ENCODE assay signal across 10 mouse cellular contexts in the genomic region with DNA sequence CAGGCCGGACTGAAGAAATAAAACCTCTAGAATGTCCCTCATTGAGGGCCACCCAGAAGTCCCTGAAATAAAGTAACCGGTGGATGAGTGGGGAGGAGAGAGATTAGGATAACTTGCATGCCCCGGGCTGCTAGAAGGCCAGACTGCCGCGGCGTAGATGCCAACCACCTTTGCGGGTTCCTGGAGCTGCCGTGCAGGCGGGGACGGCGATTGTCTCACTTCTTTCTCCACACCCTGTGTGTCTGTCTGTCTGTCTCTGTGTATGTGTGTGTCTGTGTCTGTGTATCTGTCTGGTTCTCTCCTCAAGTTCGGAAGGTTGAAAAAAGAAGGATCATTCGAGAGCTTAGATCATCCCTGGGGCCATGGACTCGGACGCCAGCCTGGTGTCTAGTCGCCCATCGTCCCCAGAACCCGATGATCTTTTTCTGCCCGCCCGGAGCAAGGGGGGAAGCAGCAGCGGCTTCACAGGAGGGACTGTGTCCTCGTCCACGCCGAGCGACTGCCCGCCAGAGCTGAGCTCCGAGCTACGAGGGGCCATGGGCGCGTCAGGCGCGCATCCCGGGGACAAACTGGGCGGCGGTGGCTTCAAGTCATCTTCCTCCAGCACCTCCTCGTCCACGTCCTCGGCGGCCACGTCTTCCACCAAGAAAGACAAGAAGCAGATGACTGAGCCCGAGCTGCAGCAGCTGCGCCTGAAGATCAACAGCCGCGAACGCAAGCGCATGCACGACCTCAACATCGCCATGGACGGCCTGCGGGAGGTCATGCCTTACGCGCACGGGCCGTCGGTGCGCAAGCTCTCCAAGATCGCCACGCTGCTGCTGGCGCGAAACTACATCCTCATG. TPM values are rescaled to one million over a fixed set of nuclear protein-coding genes. Genes with fewer than 3 reads are reported as not detected.
A peak's percentile ranks its signal among the peaks of the same experiment; 100 is the strongest.
DNase-seq lines count a peak whose midpoint lies in the region; ATAC-seq and TF ChIP-seq lines count a peak whose summit lies in the region.
"Had no signal": no experiment of that assay in that cellular context is flagged by ENCODE, and none has a peak within 500 bp of the region (broad histone marks: within the 10 kb centered on the region; RNA-seq: fewer than 3 reads in every experiment).

No protein-coding gene starts in this region.

- H3K4me3 ChIP-seq in left cerebral cortex, adult 2 months = peak overlapping the region; percentile 35
- H3K4me3 ChIP-seq in hindbrain, embryonic 14.5 days (replicated peaks; ENCODE audit: low read length) = peak overlapping the region; percentile 25
- H3K4me3 ChIP-seq in neural tube, embryonic 11.5 days (ENCODE audit: low read depth, low read length) = 0 out of 2 replicates have a peak overlapping the region, but pooled peaks have one; percentile 12
- no peak overlapping the region for H3K4me3 ChIP-seq in liver, postnatal 0 days (ENCODE audit: low read depth, low read length)

- TF ChIP-seq EP300 in liver, postnatal 0 days (IDR thresholded peaks at IDR 0.05; ENCODE audit: low read depth) = no peak

- H3K27me3 ChIP-seq in hindbrain, embryonic 14.5 days (ENCODE audit: control insufficient read depth, insufficient read depth, low read length) = peaks cover 97% of the 10 kb centered on the region
- H3K27me3 ChIP-seq in neural tube, embryonic 11.5 days (ENCODE audit: control insufficient read depth, insufficient read depth, low read length) = peaks cover 99% of the 10 kb centered on the region
- peaks cover 100% of the 10 kb centered on the region for H3K27me3 ChIP-seq in liver, postnatal 0 days (ENCODE audit: insufficient read depth, low read length)

- ATAC-seq in hindbrain, embryonic 14.5 days (ENCODE audit: low FRiP score) = no peak
- ATAC-seq in neural tube, embryonic 11.5 days (ENCODE audit: insufficient read depth, low FRiP score, low TSS enrichment) = no peak
- no peak for ATAC-seq in liver, postnatal 0 days

- no peaks in the 10 kb centered on the region for H3K36me3 ChIP-seq in hindbrain, embryonic 14.5 days (replicated peaks; ENCODE audit: control insufficient read depth, insufficient read depth)
- H3K36me3 ChIP-seq in neural tube, embryonic 11.5 days (ENCODE audit: control insufficient read depth, insufficient read depth, low read length) = no peaks in the 10 kb centered on the region
- no peaks in the 10 kb centered on the region for H3K36me3 ChIP-seq in liver, postnatal 0 days (replicated peaks; ENCODE audit: insufficient read depth, low read length)

- H3K4me2 ChIP-seq in hindbrain, embryonic 14.5 days (replicated peaks) = peak overlapping the region; percentile 35
- no peak overlapping the region for H3K4me2 ChIP-seq in neural tube, embryonic 11.5 days (ENCODE audit: low read depth)
- no peak overlapping the region for H3K4me2 ChIP-seq in liver, postnatal 0 days (ENCODE audit: low read depth, low read length)

- peak overlapping the region; percentile 14; the same call in 1 of the 2 replicates for H3K9ac ChIP-seq in hindbrain, embryonic 14.5 days
- 0 out of 2 replicates have a peak overlapping the region, but pooled peaks have one; percentile 6 for H3K9ac ChIP-seq in neural tube, embryonic 11.5 days (ENCODE audit: low read length)
- H3K9ac ChIP-seq in liver, postnatal 0 days (replicated peaks) = no peak overlapping the region
- H3K9ac ChIP-seq: liver, embryonic 14.5 days had no signal

- H3K27ac ChIP-seq in left cerebral cortex, adult 2 months = peak overlapping the region; percentile 24; the same call in 1 of the 2 replicates
- H3K27ac ChIP-seq in hindbrain, embryonic 14.5 days = no peak overlapping the region
- H3K27ac ChIP-seq in neural tube, embryonic 11.5 days (ENCODE audit: low read depth, low read length) = no peak overlapping the region
- no peak overlapping the region for H3K27ac ChIP-seq in liver, postnatal 0 days (ENCODE audit: low read depth)
- H3K27ac ChIP-seq: liver, embryonic 14.5 days had no signal

- WGBS in hindbrain, embryonic 14.5 days = under 1% methylated on average over 60 of the region's 60 CpGs
- WGBS in neural tube, embryonic 11.5 days = under 1% methylated on average over 60 of the region's 60 CpGs
- WGBS in liver, postnatal 0 days (ENCODE audit: insufficient replicate concordance) = 2% methylated on average over 60 of the region's 60 CpGs

- no peaks in the 10 kb centered on the region for H3K9me3 ChIP-seq in hindbrain, embryonic 14.5 days (ENCODE audit: control insufficient read depth, low read length)
- H3K9me3 ChIP-seq in neural tube, embryonic 11.5 days (ENCODE audit: control insufficient read depth, low read length) = no peaks in the 10 kb centered on the region
- no peaks in the 10 kb centered on the region for H3K9me3 ChIP-seq in liver, postnatal 0 days (ENCODE audit: low read length)

- TF ChIP-seq CTCF in left cerebral cortex, adult 2 months (IDR thresholded peaks at IDR 0.05) = no peak
- TF ChIP-seq CTCF in liver, postnatal 0 days (IDR thresholded peaks at IDR 0.05; ENCODE audit: low read depth) = no peak

- peaks cover 7% of the 10 kb centered on the region; the same call in 1 of the 2 replicates for H3K4me1 ChIP-seq in hindbrain, embryonic 14.5 days (replicated peaks; ENCODE audit: control insufficient read depth, insufficient read depth, low read length)
- peaks cover 10% of the 10 kb centered on the region; the same call in 1 of the 2 replicates for H3K4me1 ChIP-seq in neural tube, embryonic 11.5 days (ENCODE audit: control insufficient read depth, insufficient read depth, low read length)
- peaks cover 2% of the 10 kb centered on the region; the same call in 1 of the 2 replicates for H3K4me1 ChIP-seq in liver, postnatal 0 days (ENCODE audit: insufficient read depth)

- intact Hi-C loops in left cerebral cortex, adult 2 months (cut with DNase I) = no loop called here

- DNase-seq in left cerebral cortex, adult 2 months (ENCODE audit: extremely low spot score in 1 of 2, low spot score in 2 of 2) = no peak
- no peak for DNase-seq in left cerebral cortex, adult 8-10 months (ENCODE audit: low spot score in 2 of 2)
- peak; percentile 55 for DNase-seq in embryo, embryonic 11 days
- no peak for DNase-seq in hindbrain, embryonic 14.5 days (ENCODE audit: low spot score)
- peak; percentile 38 for DNase-seq in neural tube, embryonic 11.5 days (ENCODE audit: low spot score)
- DNase-seq in liver, postnatal 0 days = no peak
- DNase-seq in layer of hippocampus, adult 9-11 months = no peak
- DNase-seq in left cerebral cortex, adult 11 months (ENCODE audit: low spot score) = no peak

RNA-seq across cellular contexts. Expression of a gene that starts 1.0 kb away (rescaled TPM):
- total RNA-seq in left cerebral cortex, adult 2 months (2021) = 10 to 100 TPM; 21.8 to 22.3 TPM
- total RNA-seq in left cerebral cortex, adult 8-10 months (2022) = 10 to 100 TPM; 22.0 to 24.1 (median 22.8) TPM
- polyA plus RNA-seq in hindbrain, embryonic 14.5 days (2014; fragmentation: Nextera tagmentation; extraction: Ambion mirVana) = 10.9 and 14.1 TPM in 2 replicates
- 1.2 and 2.0 TPM in 2 replicates for polyA plus RNA-seq in neural tube, embryonic 11.5 days (2014; fragmentation: Nextera tagmentation; extraction: Ambion mirVana)
- polyA plus RNA-seq in liver, postnatal 0 days (2015; fragmentation: Nextera tagmentation; extraction: Ambion mirVana) = not detected in 2 replicates
- total RNA-seq: hematopoietic stem cell, adult 5-6 weeks had no signal
- polyA plus RNA-seq: liver, embryonic 14.5 days had no signal

RNA-seq across cellular contexts. Expression of a gene that starts 43.3 kb away (rescaled TPM):
- 10 to 100 TPM; 77.1 to 84.7 TPM for total RNA-seq in left cerebral cortex, adult 2 months (2021)
- total RNA-seq in left cerebral cortex, adult 8-10 months (2022) = 100 to 1,000 TPM in 1 of 4 experiments, 10 to 100 TPM in 3; 91.6 to 102 (median 92.5) TPM
- 93.4 and 118 TPM in 2 replicates for polyA plus RNA-seq in hindbrain, embryonic 14.5 days (2014; fragmentation: Nextera tagmentation; extraction: Ambion mirVana)
- 0.31 and 0.45 TPM in 2 replicates for polyA plus RNA-seq in neural tube, embryonic 11.5 days (2014; fragmentation: Nextera tagmentation; extraction: Ambion mirVana)
- 0.28 and 0.33 TPM in 2 replicates for polyA plus RNA-seq in liver, postnatal 0 days (2015; fragmentation: Nextera tagmentation; extraction: Ambion mirVana)
- total RNA-seq: hematopoietic stem cell, adult 5-6 weeks had no signal
- polyA plus RNA-seq: liver, embryonic 14.5 days had no signal

Comparison
In these comparisons a context has a peak if more than half of its experiments do, and no peak if none do; other contexts are left out.
1. DNase-seq: peak in embryo, embryonic 11 days (single experiment) and neural tube, embryonic 11.5 days (single experiment); none in left cerebral cortex, adult 2 months (0 of 2), left cerebral cortex, adult 8-10 months (0 of 2), hindbrain, embryonic 14.5 days (single experiment), liver, postnatal 0 days (single experiment), layer of hippocampus, adult 9-11 months (single experiment) and left cerebral cortex, adult 11 months (single experiment).
2. RNA of a gene that starts 43.3 kb away (polyA plus RNA-seq): 93.4 to 118 TPM in hindbrain, embryonic 14.5 days; 0.31 to 0.45 TPM in neural tube, embryonic 11.5 days and 0.28 to 0.33 TPM in liver, postnatal 0 days; every median in the first group is over 10 times any median in the second.